Mouse (Mus musculus) ovary, postnatal 14 days (tissue): Measurements from ENCODE around the gene Idh3g.

ENCODE experiments used
- DNase-seq: peaks from one replicate; pipeline ENCODE4 v3.0.0; 2022; ENCODE audit warnings: low spot score

Idh3g gene

GRCm38 (mm10) chrX:73786364-73787224, at the start of gene Idh3g, which contains the start of gene Ssr4:
Gene Idh3g (minus strand): TSS chrX:73786897.
Gene Ssr4 (plus strand): TSS chrX:73787028.
- peak; percentile 78 for DNase-seq

- no peak for DNase-seq
Observed at GRCm38 (mm10) chrX:73835731-73836130, 49.0 kb upstream of the Idh3g start.

GRCm38 (mm10) chrX:73824185-73825151, 37.8 kb upstream of the Idh3g start, which contains the start of gene Pdzd4:
Gene Pdzd4 (minus strand): TSS chrX:73824969.
- DNase-seq = peak; percentile 18

GRCm38 (mm10) chrX:73823747-73824146, 37.0 kb upstream of the Idh3g start:
- no peak for DNase-seq

- DNase-seq = no peak
Observed at GRCm38 (mm10) chrX:73816596-73817314, 30.1 kb upstream of the Idh3g start.

GRCm38 (mm10) chrX:73815072-73815471, 28.4 kb upstream of the Idh3g start:
- DNase-seq = no peak

GRCm38 (mm10) chrX:73805814-73806213, 19.1 kb upstream of the Idh3g start:
- DNase-seq = no peak

GRCm38 (mm10) chrX:73798502-73798901, 11.8 kb upstream of the Idh3g start:
- peak; percentile 39 for DNase-seq

- DNase-seq = no peak
Observed at GRCm38 (mm10) chrX:73797511-73797910, 10.8 kb upstream of the Idh3g start.

GRCm38 (mm10) chrX:73793505-73793904, 6.8 kb upstream of the Idh3g start:
- no peak for DNase-seq

GRCm38 (mm10) chrX:73793039-73793438, 6.3 kb upstream of the Idh3g start:
- DNase-seq = no peak

- DNase-seq = no peak
Observed at GRCm38 (mm10) chrX:73788501-73788900, 1.8 kb upstream of the Idh3g start.

- DNase-seq = no peak
Observed at GRCm38 (mm10) chrX:73787225-73787558, 495 bp upstream of the Idh3g start.

GRCm38 (mm10) chrX:73785666-73786065, 1.0 kb downstream of the Idh3g start:
- DNase-seq = no peak

GRCm38 (mm10) chrX:73782227-73782626, 4.5 kb downstream of the Idh3g start:
- DNase-seq = no peak

- no peak for DNase-seq
Observed at GRCm38 (mm10) chrX:73774802-73775483, 11.8 kb downstream of the Idh3g start.

GRCm38 (mm10) chrX:73774168-73774760, 12.4 kb downstream of the Idh3g start, which contains the start of gene Srpk3:
Gene Srpk3 (plus strand): TSS chrX:73774405.
- no peak for DNase-seq

- DNase-seq = no peak
Observed at GRCm38 (mm10) chrX:73767267-73767666, 19.4 kb downstream of the Idh3g start.

- DNase-seq = no peak
Observed at GRCm38 (mm10) chrX:73765311-73765710, 21.4 kb downstream of the Idh3g start.

GRCm38 (mm10) chrX:73758611-73759290, 27.9 kb downstream of the Idh3g start:
- no peak for DNase-seq
